Mouse (Mus musculus): Measurements from ENCODE around the gene Palld.
A peak's percentile ranks its signal among the peaks of the same experiment; 100 is the strongest.

The Palld gene

DNA sequence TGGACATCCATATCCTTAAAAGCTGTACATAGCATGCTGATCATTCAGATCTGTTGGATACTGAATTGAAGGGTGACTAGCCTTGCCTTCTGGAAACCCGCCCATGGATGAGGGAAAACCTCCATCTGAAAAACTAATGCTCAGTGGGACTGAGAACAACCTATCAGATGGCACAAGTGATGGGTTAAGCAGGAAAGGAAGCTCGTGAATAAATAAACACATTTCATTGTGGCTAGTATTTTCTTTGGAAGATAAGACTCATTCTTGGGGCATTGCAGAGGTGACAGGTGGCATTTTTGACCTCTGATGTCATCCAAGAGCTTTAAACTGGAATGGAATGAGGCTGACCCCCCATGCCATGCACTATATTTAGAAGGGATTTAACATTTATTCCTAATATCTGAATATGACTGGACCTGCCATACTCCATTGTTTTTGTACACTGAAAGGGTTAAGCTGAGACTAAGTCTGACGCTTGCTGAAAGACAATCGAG, 128.8 kb downstream of the Palld start:
- DNase-seq, result no peak

DNA sequence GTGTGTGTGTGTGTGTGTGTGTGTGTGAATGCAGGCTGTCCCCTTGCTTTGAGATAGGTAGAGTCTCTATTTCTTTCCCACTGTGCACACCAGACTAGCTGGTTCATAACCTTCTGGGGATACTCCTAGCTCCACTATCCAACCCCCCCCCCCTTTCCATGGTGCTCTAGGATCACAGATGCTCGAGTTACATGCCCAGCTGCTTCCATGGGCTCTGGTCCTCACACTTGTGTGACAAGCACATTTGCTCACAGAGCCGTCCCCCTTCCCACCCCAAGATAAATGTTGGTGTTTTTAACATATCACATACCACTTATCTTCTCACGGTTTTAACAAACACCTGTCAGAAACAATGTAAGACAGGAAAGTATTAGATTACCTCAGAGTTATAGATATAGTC, 131.2 kb downstream of the Palld start:
- no peak for DNase-seq

DNA sequence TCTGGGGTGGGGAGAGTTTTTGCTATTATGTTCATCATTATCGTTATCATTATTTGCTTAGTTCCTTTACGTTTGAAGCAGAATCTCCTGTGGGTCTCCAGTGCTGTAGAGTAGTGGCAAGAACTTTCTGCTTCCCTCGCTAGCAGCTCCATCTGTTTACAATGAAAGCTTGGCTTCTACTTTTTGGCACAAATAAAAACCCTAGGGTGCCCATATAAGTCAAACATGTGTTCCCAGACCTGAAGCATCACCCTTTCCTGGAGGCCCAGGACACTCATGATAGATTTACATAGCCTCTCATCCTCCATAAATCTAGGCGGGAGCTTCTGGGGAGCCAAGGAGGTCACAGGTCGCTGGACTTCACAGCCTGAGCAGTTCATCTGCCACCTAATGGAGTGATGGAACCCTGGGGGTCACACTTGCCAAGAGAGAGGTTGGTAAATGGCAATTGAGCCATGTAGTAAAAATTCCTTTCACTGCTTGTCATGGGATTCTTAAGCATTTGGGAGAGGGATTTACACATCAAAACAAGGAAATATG, 133.1 kb downstream of the Palld start:
- no peak for DNase-seq

DNA sequence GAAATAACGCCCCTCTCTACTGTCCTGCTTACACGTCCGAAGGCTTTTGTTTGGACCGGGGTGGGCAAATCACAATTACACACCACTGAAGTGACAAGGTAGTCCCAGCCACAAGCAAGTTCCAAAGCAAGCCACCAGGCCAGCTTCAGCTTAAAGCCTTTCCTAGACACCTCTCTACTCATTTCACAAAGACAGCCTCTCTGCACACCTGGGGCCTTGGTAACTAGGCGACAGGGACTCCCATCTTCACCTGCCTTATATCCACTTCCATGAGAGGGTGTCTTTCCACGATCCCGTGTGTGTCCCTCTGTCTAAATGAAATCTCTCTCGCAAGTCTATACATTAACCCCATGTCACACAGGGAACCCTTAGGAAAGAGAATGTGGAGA, 142.3 kb downstream of the Palld start:
- no peak for DNase-seq

DNA sequence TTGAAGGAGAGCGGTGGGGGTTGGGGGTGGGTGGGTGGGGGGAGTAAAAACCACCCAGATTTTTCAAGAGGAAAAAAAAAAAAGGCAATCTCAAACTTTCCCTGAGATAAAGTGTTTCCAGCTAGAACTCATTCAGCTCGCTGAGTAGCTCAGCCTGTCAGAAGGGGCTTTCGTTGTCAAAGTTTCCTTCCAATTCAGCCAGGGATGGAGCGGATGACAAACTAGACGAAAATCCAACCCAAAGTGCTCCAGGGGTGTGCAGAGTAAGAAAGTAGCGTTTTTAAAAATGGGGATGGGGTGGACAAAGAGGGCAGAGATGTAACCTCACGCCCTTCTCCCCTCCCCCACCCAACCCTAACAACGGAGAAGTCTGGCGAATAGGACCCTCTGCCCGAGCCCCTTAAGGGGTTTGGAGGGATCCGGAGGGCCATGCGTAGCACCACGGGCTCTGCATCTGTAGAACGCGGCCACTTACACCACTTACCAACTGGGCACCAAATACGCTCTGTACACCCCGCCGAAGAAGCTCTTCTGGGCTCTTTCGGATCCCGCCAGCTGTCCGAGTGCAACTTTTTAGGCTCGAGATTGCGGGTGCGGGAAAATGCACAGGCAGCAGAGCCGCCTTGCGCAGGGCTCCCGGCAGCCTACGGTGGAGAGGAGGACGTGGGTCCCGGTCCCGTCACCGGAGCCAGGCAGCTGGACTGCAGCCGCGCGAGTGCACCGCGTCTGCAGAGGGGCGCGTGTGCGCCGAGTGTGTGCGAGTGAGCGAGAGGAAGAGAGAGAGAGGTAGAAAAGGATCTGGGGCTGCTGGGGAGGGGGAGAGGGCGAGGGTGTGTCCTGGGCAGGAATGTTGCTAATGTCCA, 142.9 kb downstream of the Palld start:
- DNase-seq, result peak; percentile 67 to 77

DNA sequence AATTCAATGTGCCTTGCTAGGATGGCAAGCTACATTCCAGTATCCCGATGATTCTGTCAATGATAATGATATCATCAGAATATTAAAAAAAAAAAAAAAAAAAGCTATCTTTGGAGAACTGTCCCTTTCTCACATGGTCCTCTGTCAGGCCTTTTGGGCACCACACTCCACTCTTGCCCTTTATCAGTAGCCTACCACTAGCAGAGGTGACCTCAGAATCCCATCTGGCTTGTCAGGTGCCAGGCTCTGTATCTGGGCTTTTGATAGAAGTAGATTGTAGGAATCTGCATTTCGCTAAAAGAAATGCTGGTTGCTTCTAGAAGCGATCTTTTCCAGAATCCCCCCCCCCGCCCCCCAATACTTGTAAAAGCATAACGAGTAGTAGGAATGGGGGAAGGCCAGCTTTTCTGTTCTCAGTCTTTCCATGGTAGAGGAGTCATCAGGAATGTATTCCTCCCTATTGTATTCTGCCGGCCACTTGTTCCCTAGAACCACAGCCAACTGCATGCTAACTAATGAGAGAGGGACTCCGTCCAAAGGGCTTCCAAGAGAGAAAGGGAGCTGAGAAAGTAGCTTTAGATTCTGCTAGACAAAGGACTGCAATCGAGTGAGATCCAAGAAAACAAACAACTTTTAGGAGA, 143.7 kb downstream of the Palld start:
- DNase-seq, result peak in 1 of 2 experiments; percentile 33

DNA sequence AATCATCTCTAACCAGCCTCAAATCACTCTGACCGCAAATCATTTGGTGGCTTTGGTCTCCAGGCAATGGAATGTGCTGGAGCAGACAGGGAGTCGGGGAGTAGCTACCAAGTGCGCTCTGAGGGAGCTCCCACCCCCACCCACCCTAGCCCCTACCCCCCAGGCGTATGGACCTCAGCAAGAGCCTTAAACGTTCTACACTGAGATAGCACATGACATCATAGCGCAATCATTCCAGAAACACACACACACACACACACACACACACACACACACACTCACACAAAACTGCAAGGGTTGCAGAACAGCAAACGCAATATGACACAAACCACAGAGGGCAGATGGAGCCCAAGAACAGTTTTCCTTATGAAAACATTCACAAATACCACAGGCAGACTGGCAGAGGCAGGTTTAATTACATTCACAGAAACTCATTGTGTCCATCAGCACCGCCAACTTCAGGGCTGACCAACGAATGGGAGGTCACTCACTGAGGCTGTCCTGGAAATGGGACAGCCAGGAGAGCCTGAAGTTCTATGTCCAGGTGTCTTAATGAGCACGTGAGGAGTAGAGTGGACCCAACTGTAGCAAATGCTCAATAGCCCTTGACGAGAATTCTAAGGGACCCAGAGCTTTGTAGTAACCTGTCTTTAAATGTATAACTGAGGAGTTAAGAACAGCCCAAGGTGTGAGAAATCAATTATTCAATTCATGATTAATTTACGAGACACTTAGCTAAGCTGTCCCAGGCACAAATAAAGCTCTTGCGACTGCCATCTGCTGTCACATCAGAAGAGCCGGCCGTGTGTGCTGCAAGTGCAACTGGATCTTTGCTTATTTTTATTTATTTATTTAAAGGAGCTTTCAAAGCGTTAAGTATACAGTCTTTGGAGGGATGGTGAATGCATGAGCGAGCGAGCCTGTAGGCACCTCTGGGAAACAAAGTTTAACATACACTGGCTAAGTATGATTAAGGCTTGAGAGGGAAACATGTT, 145.2 kb downstream of the Palld start:
- peak; percentile 30 to 45 for DNase-seq

DNA sequence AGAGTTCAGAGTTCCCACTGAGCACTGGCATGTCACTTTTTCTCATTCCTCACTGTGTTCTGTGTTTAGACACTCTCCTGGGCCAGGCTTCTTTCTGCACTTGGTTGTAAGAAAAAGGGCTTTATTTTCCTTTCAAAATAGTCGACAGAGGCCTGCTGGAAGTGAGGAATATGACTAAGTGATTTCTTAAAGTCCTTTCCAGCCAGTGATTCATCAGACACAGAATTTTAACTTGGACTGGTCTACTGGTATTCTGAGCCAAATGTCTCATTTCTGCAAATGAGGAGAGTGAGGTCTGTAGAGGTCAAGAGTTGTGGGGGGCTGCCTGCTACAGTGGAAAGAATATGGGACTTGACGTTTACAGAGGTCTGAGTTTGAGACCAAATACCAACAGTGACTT, 147.3 kb downstream of the Palld start:
- no peak for DNase-seq

DNA sequence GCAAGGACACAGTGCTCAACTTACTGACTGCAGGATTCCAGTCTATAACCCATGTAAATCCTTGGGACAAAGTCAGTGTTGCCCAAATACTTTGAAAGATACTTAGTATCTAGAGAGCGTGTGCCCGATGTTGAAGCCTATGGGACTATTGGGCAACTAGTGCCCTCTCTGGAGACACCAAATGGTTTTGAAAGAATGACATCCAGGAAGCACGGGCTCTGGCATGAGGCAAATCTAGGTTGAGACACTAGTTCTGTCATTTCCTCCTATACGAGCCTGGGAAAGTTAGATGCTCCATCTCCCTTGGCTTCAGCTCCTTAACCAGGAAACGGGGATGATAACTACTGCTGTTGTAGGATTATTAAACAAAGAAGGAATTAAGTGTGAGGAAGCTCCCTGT, 155.4 kb downstream of the Palld start:
- DNase-seq, result no peak

DNA sequence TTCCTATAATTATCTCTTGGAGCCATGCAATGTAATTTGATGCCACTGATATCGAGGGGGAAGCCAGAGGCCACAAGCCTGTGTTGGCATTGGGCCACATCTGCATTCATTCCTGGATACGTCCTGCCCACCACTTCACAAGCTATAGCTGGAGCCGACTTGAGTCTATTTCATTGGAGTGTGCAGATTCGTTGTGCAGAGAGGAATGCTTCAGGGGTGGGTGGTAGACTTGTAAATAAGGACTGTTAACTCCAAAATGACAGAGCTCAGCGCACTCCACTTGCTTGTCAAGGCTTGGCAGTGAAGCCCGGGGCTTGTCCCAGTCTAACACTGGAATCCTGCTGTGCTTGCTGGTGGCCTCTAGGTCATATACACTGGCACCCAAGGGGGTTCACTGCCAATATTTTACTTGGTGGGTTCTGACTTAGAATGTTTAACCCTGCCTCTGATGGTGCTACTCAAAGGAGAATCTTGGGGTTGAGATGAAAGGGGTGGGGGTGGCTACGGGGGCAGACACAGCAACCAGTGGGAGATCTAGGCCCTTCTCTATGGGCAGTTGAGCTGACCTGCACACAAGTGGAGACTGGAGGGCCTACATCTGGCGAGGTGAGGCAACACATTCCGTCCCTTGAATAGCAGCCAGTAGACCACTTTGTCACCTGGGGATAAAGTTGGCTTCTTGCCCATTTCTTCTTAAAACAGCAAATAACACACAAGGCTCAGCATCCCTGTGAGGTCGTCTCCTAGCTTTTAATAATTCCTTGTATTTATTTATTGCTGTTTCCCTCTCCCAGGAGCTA, 157.1 kb downstream of the Palld start:
- DNase-seq, result peak; percentile 37 to 38

DNA sequence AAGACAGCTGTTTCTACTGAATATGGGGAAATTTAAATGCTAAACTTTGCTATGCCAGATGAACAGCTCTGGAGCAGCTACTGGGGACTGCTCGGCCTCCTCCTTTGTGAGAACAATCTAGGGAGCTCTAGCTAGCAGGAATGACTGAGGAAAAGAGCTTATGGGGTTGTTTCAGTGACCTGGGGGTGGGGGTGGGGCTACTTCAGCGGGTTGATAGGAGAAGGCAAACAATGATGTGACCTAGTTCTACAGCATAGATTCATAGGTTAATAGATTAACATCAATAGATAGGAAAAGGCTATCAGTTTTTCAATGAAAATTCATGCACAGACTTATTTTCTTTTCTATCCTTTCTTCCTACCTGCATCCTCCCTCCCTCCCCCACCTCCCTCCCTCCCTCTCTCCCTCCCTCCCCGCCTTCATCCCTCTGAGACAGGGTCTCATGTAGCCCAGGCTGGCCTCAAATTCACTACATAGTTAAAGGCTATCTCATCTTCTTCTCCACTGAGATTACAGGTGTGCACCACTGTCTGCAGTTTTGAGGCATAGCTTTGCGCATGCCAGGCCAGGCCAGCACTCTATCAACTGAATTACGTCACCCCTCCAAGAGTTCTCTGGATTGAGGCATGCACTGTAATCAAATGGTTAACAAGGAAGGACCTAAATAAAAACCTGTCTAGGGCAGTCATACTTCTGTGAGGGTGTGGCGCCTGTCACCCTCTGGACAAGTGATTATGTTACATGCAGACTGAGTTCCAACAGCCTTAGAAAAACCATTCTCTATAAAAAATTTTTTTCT, 158.5 kb downstream of the Palld start:
- no peak for DNase-seq

DNA sequence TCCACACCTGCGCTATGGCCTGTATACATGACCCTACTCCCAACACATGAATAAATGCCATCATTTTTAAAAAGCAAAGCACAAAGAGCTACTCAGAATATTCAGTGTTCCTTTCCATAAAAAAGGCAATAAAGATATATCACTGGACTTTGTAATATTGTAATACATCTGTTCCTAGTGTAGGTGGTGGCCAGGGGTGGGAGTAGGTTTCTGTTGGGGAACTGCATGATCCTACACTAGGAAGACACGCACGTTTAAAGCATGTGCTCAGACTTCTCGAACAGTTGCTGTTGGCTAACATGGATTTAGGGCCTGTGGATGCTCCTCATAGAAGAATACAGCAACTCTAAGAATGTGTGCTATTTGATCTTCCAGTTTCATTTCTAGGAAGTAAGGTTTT, 165.0 kb downstream of the Palld start:
- DNase-seq, result no peak

DNA sequence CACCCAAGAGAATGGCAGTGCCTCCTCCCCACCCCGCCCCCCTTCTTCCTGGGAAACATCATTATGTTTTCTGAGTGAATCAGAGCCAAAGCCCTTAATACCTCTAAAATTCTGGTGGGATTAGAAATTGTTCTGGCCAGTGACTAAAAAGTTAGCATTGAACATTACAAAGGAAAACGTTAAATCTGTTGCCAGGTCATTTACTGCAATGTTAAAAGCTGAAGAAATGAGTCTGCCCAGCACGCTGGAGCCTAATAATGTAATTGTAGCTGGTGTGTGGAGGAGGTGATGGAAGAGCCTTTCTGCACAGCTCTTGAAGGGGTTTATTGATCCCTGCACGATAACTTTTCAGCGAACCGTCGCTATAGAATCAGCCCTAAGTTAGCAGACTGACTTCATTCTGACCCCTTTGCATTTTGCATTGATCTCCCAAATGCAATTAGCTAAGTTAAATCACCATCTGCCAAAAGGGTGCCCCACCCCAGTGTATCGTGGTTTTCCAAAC, 165.7 kb downstream of the Palld start:
- no peak for DNase-seq

DNA sequence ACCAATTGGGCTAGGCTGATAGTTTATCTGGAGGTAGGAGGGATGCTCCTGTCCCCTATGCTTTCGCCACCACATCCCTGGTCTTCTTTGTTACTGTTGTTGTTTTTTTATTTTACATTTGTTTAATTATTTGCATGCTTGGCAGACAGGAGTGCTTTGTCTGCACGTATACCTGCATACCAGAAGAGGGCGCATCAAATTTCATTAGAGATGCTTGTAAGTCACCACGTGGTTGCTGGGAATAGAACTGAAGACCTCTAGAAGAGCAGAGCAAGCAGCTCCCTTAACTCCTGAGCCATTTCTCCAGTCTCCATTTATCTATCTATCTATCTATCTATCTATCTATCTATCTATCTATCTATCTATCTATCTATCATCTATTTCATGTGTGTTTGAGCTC, 166.4 kb downstream of the Palld start:
- no peak for DNase-seq

DNA sequence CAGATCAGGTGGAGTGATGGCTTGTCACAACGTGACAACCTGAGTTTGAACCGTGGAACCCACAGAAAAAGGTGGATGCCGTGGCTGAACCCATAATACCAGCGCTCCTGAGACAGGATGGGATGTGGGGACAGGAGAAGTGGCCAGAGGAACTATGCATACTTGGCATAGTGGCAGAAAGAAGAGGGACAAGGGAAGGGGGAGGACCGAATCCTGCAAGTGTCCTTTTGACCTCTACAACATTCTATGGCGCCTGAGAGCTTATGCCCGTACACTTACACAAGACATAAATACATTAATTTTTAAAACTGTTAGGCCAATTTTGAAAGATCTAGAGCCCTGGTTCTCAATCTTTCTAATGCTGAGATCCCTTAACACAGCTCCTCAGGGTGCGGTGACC, 168.3 kb downstream of the Palld start:
- DNase-seq, result no peak

DNA sequence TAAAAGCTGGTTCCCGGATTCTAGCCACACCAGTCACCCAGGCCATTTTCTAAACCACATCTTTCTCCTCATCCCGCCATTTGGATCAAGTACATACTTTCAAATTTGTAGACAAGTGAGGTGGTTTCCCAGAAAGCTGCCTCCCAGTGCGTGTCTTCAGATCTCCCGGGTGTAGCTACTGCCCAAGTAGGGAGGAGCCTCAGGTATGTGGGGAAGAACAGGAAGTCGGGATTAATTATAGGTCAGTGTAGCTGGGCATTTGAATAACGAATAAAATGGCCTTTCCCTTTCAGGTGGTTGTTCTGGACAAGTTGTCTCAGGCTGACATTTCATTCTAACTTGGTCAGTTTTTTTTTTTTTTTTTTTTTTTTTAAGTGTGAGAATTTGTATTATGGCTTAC, 170.3 kb downstream of the Palld start:
- DNase-seq, result no peak

DNA sequence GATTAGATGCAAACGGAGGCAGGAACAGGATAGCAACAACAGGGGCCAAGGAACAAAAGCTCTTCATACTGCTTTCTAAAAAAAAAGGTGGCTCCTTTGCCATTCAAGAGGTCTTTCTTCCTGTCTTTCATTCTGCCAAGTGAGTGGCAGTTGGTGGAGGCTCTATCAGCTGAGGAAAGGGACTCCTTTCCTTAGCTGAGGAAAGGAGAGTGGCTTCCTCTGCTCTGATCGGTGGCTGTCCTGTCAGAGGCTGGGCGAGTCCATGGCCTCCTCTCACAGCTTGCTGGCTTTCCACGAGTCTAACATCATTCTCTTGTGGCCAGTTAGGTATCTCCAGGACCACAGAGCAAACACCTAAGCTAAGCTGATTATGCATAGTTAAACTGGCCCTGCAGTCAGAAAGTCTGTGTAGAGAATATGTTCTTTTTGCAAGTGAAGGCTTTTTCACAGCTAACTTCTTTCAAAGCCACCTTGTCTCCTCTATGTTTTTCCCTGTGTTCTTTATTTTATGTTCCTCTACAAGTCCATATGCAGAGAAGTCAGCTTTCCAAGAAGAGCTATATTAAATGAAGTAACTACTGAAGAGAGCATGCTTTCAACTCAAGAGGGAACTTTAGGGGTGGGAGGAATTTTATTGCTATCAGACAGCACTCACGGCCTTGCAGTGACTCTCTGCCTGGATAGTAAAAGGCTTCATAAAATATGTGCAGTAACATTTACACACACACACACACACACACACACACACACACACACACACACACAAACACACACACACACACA, 171.0 kb downstream of the Palld start:
- DNase-seq, result no peak

DNA sequence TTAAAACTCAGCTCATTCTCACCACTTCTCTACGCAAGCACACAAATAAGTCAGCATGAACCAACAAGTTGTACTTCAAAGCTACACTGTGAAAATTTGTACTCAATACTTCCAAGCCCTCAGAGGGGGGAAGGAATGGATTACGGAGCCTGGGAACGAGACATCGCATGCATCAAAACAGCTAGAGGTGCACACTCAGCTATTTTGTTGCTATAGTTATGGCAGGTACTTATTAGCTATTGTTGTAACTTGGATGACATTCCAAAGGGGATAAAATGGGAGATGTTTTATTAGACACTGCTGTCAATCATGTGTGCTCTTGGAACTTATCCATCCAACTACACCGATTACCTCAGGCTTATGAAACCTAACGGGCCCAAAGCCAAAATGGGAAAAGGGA, 171.8 kb downstream of the Palld start:
- no peak for DNase-seq

DNA sequence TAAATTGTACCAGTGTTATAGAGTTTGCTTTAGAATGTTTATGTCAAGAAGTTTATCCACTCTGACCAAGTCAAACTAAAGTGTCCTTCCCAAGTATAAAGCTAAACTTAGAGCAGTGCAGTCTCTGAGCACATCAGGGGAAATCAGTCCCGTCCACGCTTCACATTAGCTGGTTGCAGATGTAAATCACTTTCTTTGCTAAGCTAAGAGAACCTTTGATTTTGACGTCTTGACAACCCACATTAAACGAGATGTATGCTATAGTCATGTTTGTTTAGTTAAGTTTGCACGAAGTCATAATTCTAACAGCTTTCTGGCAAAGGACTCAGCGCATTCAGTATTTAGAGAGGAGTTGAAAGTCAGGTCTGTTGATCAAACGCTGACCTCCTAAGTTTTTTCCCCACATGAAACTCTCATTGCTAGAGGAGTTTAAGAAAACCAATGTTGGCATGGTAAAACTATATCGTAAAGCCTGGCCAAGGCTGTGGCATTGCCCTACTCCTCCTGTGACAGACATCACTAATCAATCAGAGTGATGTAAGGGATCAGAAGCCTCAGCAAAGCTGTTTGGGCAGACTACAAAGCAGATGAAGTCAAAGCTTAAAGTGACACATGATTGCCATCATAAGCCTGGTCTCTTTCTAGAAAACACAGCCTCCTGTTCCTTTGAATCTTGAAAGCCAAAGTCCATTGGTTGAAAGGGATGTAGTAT, 177.0 kb downstream of the Palld start:
- DNase-seq, result no peak

All from kidney, postnatal 4 days (tissue).